Mouse (Mus musculus): ENCODE results near the gene Zfp777.

Gene Zfp777

GRCm38 (mm10) chr6:48048426-48049272 is at the start of gene Zfp777:
Gene Zfp777 (minus strand): TSS chr6:48048911.
- peak; percentile 78 for DNase-seq (ENCODE audit: low spot score)

- DNase-seq (ENCODE audit: low spot score), result no peak
Measured at GRCm38 (mm10) chr6:48086957-48087715, 38.4 kb upstream of the Zfp777 start.

DNA sequence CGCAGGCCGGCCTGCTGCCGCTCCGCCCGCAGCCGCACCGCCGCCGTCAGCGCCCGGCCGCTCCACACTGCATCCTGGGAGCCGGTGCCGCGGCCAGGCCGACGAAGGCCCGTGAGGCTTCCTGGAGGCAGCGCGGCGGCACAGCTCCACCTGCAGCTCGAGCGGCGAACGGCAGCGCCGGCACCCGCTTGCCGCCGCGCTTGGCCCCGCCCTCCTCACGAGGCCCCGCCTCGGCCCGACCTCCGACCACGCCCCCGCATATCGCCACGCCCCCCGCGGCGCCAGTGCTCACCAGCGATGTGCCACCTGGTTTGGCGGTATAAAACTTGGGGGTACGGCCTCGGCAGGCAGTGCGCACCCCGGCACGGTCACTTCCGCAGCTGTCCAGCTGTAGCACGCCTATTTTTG is 37.8 kb upstream of the Zfp777 start, which contains the start of gene Zfp746:
Gene Zfp746, minus strand, starts transcription at position 123 of the 408 bp plus-strand sequence.
- peak; percentile 92 for DNase-seq (ENCODE audit: low spot score)

- DNase-seq (ENCODE audit: low spot score), result peak; percentile 46
Measured at GRCm38 (mm10) chr6:48085521-48086404, 37.1 kb upstream of the Zfp777 start.

- no peak for DNase-seq (ENCODE audit: low spot score)
Measured at GRCm38 (mm10) chr6:48083733-48084191, 35.1 kb upstream of the Zfp777 start.

GRCm38 (mm10) chr6:48081952-48082351 is 33.2 kb upstream of the Zfp777 start:
- no peak for DNase-seq (ENCODE audit: low spot score)

DNA sequence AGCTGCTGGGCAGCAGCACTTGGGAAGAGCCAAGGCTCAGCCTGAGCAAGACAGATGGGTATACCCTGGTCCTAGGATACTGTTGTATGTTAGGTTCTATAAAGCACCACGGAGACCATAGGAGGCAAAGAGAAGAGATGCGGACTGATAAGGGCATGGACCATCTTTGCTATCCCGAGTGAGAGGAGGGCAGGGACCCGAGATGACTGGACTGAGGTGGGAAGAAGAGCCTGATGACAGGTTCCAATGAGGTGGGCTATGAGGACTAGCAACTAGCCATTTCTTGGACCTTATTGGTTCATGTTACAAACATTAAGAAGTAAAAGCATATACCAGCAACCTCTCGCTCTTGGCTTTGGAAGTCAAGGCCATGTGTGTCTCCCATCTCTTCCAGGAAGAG is 32.3 kb upstream of the Zfp777 start:
- DNase-seq (ENCODE audit: low spot score), result no peak

- no peak for DNase-seq (ENCODE audit: low spot score)
Measured at GRCm38 (mm10) chr6:48073316-48073715, 24.6 kb upstream of the Zfp777 start.

DNA sequence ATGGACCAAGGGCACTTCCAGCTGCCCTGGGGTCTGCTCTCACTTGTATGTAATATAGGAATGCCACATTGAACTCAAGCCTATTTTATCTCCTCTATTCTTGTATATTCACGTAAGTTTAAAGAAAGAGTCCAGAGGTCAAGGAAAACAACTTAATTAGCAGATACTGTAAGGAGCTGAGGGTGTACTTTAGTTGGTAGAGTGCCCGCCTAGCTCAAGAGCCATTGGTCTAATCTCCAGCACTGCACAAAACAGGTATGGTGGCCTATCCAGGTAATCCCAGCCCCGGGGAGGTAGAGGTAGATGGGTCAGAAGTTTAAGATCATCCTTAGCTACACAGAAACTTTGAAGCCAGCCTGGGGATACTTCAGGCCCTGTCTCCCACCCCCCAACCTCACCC is 18.8 kb upstream of the Zfp777 start:
- no peak for DNase-seq (ENCODE audit: low spot score)

- DNase-seq (ENCODE audit: low spot score), result no peak
Measured at GRCm38 (mm10) chr6:48065587-48066075, 16.9 kb upstream of the Zfp777 start.

- no peak for DNase-seq (ENCODE audit: low spot score)
Measured at GRCm38 (mm10) chr6:48064451-48064850, 15.7 kb upstream of the Zfp777 start.

- no peak for DNase-seq (ENCODE audit: low spot score)
Measured at GRCm38 (mm10) chr6:48063940-48064339, 15.2 kb upstream of the Zfp777 start.

- no peak for DNase-seq (ENCODE audit: low spot score)
Measured at GRCm38 (mm10) chr6:48060895-48061294, 12.2 kb upstream of the Zfp777 start.

DNA sequence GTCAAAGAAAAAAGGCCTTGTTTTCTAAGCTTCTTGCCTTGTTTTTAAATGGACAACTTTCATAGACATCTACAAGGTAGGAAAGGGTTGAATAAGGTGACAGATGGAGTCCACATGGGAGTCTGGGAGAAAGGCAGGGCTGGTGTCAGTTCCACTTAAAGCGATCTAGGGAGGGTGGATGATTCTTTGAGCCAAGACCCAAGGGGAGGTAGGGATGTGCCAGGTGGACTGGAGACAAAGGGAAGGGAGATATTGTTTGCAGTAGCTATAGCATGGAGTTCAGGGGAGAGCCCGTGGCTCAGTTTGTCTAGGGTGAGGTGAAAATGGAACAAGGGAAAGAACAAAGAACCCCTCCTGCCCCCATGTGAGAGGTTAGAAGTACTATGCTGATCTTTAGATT is 11.7 kb upstream of the Zfp777 start:
- DNase-seq (ENCODE audit: low spot score), result no peak

DNA sequence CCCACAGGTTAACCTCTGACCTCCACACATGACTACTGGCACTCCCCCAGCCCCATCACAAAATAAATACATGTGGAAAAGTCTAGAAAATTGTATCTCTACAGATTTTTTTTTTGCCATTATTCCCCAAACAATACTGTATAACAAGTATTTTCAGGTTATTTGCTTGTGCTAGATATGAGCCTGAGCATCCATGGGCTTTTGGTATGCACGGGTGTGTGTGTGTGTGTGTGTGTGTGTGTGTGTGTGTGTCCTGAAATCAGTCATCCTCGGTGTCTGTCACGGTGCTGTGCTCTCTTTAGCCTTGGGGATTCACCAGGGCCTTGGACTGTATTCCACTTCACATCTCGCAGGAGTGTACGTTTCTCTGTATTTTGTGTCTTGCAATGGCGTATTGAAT is 3.4 kb upstream of the Zfp777 start:
- DNase-seq (ENCODE audit: low spot score), result no peak

- DNase-seq (ENCODE audit: low spot score), result no peak
Measured at GRCm38 (mm10) chr6:48051666-48052065, 3.0 kb upstream of the Zfp777 start.

DNA sequence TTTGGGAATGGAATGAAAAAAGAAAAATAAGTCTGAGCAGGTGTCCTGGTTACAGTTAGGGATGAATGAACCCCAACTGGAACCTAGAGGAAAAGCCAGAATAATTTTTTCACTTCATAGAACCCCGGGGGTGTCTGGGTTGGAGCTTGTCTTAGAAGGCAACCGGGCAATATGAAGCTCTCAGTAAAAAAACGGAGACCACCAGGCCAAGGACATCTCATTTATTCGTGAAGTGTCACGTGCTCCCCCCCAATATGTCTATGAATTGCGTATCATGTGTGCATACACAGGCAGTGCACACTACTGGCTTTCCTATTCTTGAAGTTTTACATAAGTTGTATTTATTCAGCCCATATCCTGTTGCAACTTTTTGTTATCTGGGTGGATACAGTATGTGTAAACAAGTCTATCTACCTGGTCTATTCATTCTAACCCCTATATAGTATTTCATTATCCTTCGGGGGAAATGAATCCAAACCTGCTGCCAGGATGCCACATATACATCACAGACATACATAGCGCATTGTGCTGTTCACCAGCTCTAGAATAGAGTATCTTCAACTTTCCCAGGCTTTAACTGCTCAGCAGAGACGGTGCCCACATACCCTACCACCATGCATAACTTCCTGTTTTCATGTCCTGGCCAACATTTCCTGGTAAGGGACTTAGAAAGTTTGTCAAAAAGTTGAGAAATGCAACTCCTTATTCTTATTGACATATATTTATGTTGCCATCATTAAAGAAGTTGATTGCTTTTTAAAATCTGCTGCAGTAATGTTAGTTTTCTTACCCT is 758 bp upstream of the Zfp777 start:
- no peak for DNase-seq (ENCODE audit: low spot score)

DNA sequence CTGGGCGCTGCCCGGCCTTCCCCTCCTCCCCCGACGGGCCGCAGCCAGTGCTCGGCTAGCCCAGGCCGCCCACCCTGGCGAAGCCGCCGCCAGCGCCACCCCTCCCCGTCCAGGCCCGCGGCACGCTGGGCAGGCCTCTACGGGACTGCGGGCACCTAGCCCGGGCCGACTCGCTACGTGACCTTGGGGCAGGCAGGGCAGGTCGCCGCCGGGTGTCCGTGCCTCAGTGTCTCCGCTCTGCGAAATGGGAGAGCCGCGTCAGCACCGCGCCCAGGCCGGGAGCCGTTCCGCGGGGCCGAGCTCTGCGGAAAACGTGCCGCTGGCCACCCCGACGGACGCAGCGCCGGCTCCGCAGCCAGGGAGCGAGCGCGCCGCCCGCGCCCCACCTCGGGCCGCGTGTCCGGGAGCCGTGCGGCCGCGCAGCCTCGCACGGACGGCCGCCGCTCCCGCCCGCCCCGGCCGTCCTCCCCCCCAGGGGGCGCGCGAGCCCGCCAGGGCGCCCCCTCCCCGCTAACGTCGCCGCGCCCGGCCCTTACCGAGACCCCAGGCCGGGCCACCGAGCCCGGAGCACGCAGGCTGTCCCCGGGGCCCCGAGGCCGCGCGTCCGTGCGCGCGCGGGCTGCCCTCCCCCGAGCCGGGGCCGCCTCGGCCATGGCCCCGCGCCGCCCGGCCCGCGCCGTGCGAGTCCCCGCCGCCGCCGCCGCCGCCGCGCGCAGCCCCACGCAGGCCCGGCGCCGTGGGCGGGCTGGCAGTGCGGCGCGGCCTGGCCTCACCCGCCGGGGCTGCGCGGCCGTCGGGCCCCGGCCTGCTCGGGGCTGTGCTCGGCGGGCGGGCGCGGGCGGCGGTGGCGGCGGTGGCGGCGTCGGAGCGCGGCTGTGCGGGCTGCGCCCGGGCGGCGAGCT is 1.0 kb downstream of the Zfp777 start:
- DNase-seq (ENCODE audit: low spot score), result peak; percentile 12

DNA sequence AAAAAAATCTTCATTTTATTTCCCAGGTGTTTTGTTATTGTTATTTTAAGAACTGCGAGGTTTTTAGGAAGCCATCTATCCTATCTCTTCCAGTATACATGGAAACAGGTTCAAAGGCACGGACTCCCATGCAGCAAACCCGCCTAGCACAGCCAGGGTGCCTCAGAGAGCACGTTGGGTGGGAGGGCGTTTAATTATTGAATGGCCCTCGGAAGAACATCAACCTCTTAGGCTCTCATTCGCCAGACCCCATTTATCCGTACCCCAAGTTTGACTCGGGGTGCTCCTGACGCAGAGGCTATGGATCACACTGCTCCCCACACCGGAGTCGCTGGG is 1.6 kb downstream of the Zfp777 start:
- DNase-seq (ENCODE audit: low spot score), result no peak

GRCm38 (mm10) chr6:48032661-48033060 is 16.1 kb downstream of the Zfp777 start:
- DNase-seq (ENCODE audit: low spot score), result no peak
